ENCODE assay signal across 20 mouse cellular contexts in the genomic region with DNA sequence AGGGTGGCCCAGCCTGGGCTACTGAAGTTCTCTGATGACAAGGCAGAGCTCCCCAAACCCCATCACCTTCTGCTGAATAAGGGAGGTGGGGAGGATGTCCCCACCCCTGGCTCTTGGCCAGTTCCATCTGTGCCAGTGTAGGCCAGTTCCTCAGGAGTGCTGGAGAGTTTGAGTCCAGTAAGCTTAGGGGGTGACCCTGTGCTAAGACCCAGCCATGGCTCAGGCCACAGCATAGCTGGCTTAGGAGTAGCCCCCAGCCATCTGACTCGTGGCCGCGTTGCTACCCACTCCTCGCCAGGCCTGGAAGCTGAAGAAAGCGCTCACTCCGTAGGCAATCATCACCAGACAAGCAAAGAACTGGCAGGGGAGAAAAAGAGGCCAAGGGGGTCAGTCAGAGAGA. TPM values are rescaled to one million over a fixed set of nuclear protein-coding genes. Genes with fewer than 3 reads are reported as not detected.
DNase-seq lines count a peak whose midpoint lies in the region; ATAC-seq and TF ChIP-seq lines count a peak whose summit lies in the region.
"Had no signal": no experiment of that assay in that cellular context is flagged by ENCODE, and none has a peak within 500 bp of the region (broad histone marks: within the 10 kb centered on the region; RNA-seq: fewer than 3 reads in every experiment).

No protein-coding gene starts in this region.

- H3K4me2 ChIP-seq in forebrain, embryonic 13.5 days = no peak overlapping the region
- no peak overlapping the region for H3K4me2 ChIP-seq in forebrain, embryonic 11.5 days (ENCODE audit: low read depth, low read length, severe bottlenecking)
- H3K4me2 ChIP-seq in kidney, postnatal 0 days (ENCODE audit: low read length) = no peak overlapping the region
- H3K4me2 ChIP-seq in hindbrain, embryonic 15.5 days = no peak overlapping the region
- no peak overlapping the region for H3K4me2 ChIP-seq in midbrain, embryonic 15.5 days
- H3K4me2 ChIP-seq: heart, embryonic 15.5 days; stomach, embryonic 15.5 days had no signal

- WGBS in forebrain, embryonic 13.5 days = 86% methylated on average over 6 of the region's 6 CpGs
- 89% methylated on average over 6 of the region's 6 CpGs for WGBS in forebrain, embryonic 11.5 days
- 84% methylated on average over 6 of the region's 6 CpGs for WGBS in kidney, postnatal 0 days
- WGBS in hindbrain, embryonic 15.5 days = 80% methylated on average over 6 of the region's 6 CpGs
- WGBS in midbrain, embryonic 15.5 days = 83% methylated on average over 6 of the region's 6 CpGs

- H3K36me3 ChIP-seq in forebrain, embryonic 13.5 days (ENCODE audit: poor library complexity, severe bottlenecking) = peaks cover 50% of the 10 kb centered on the region
- peaks cover 16% of the 10 kb centered on the region for H3K36me3 ChIP-seq in forebrain, embryonic 11.5 days (ENCODE audit: control insufficient read depth, insufficient read depth, low read length)
- H3K36me3 ChIP-seq in kidney, postnatal 0 days (ENCODE audit: insufficient read depth, low read length) = peaks cover 39% of the 10 kb centered on the region
- peaks cover 42% of the 10 kb centered on the region for H3K36me3 ChIP-seq in hindbrain, embryonic 15.5 days
- H3K36me3 ChIP-seq in midbrain, embryonic 15.5 days (replicated peaks) = peaks cover 38% of the 10 kb centered on the region

- no peak overlapping the region for H3K9ac ChIP-seq in forebrain, embryonic 13.5 days
- no peak overlapping the region for H3K9ac ChIP-seq in forebrain, embryonic 11.5 days (ENCODE audit: low read length)
- H3K9ac ChIP-seq in kidney, postnatal 0 days (ENCODE audit: low read depth, low read length) = no peak overlapping the region
- H3K9ac ChIP-seq in hindbrain, embryonic 15.5 days = no peak overlapping the region
- H3K9ac ChIP-seq in midbrain, embryonic 15.5 days = no peak overlapping the region
- H3K9ac ChIP-seq: heart, embryonic 15.5 days; liver, embryonic 14.5 days; stomach, embryonic 15.5 days had no signal

- TF ChIP-seq CTCF in kidney, postnatal 0 days (IDR thresholded peaks at IDR 0.05; ENCODE audit: low read depth) = no peak

- H3K4me3 ChIP-seq in forebrain, embryonic 13.5 days = no peak overlapping the region
- H3K4me3 ChIP-seq in forebrain, embryonic 11.5 days (ENCODE audit: low read depth, low read length) = no peak overlapping the region
- no peak overlapping the region for H3K4me3 ChIP-seq in kidney, postnatal 0 days (replicated peaks; ENCODE audit: low read depth, low read length)
- no peak overlapping the region for H3K4me3 ChIP-seq in hindbrain, embryonic 15.5 days
- H3K4me3 ChIP-seq in midbrain, embryonic 15.5 days = no peak overlapping the region
- H3K4me3 ChIP-seq: heart, embryonic 15.5 days; megakaryocyte, embryonic 14.5 days; stomach, embryonic 15.5 days had no signal

- H3K27ac ChIP-seq in forebrain, embryonic 13.5 days = no peak overlapping the region
- no peak overlapping the region for H3K27ac ChIP-seq in forebrain, embryonic 11.5 days (ENCODE audit: low read depth, low read length)
- H3K27ac ChIP-seq in kidney, postnatal 0 days = no peak overlapping the region
- H3K27ac ChIP-seq in hindbrain, embryonic 15.5 days (replicated peaks) = no peak overlapping the region
- no peak overlapping the region for H3K27ac ChIP-seq in midbrain, embryonic 15.5 days
- H3K27ac ChIP-seq: heart, embryonic 15.5 days; liver, embryonic 14.5 days; stomach, embryonic 15.5 days had no signal

- no peak for DNase-seq in forebrain, embryonic 11.5 days (ENCODE audit: low spot score)
- no peak for DNase-seq in kidney, postnatal 0 days (ENCODE audit: low spot score)
- no peak for DNase-seq in kidney, adult 11 months
- no peak for DNase-seq in adrenal gland, adult (ENCODE audit: inconsistent age in 2 of 2, low spot score in 1 of 2)
- DNase-seq in adrenal gland, postnatal 14 days = no peak
- DNase-seq: kidney, adult 9 months; layer of hippocampus, postnatal 36 days; left cerebral cortex, postnatal 4 days; lung, postnatal 10 days; right cerebral cortex, adult 18-20 months had no signal

- no peaks in the 10 kb centered on the region for H3K27me3 ChIP-seq in forebrain, embryonic 13.5 days
- no peaks in the 10 kb centered on the region for H3K27me3 ChIP-seq in forebrain, embryonic 11.5 days (ENCODE audit: control insufficient read depth, insufficient read depth, low read length)
- H3K27me3 ChIP-seq in kidney, postnatal 0 days (ENCODE audit: insufficient read depth, low read length) = no peaks in the 10 kb centered on the region
- no peaks in the 10 kb centered on the region for H3K27me3 ChIP-seq in hindbrain, embryonic 15.5 days
- no peaks in the 10 kb centered on the region for H3K27me3 ChIP-seq in midbrain, embryonic 15.5 days (replicated peaks)
- H3K27me3 ChIP-seq: heart, embryonic 15.5 days; stomach, embryonic 15.5 days had no signal

- no peaks in the 10 kb centered on the region for H3K9me3 ChIP-seq in forebrain, embryonic 13.5 days (replicated peaks)
- no peaks in the 10 kb centered on the region; the same call in 1 of the 2 replicates for H3K9me3 ChIP-seq in forebrain, embryonic 11.5 days (ENCODE audit: control insufficient read depth, low read length)
- no peaks in the 10 kb centered on the region for H3K9me3 ChIP-seq in kidney, postnatal 0 days (replicated peaks; ENCODE audit: low read length)
- H3K9me3 ChIP-seq in hindbrain, embryonic 15.5 days = no peaks in the 10 kb centered on the region
- no peaks in the 10 kb centered on the region for H3K9me3 ChIP-seq in midbrain, embryonic 15.5 days
- H3K9me3 ChIP-seq: heart, embryonic 15.5 days; stomach, embryonic 15.5 days had no signal

- 0 out of 2 replicates have a peak, but pooled peaks have one; percentile 29 for ATAC-seq in forebrain, embryonic 13.5 days
- ATAC-seq in forebrain, embryonic 11.5 days (replicated peaks; ENCODE audit: low FRiP score) = no peak
- 0 out of 2 replicates have a peak, but pooled peaks have one; percentile 22 for ATAC-seq in kidney, postnatal 0 days (replicated peaks; ENCODE audit: low FRiP score, low read depth)
- ATAC-seq in hindbrain, embryonic 15.5 days (ENCODE audit: low FRiP score, low read depth) = peak; percentile 42; the same call in 1 of the 2 replicates
- ATAC-seq in midbrain, embryonic 15.5 days (replicated peaks) = peak; percentile 13; the same call in 1 of the 2 replicates

- peaks cover 11% of the 10 kb centered on the region for H3K4me1 ChIP-seq in forebrain, embryonic 13.5 days
- H3K4me1 ChIP-seq in forebrain, embryonic 11.5 days (replicated peaks; ENCODE audit: control insufficient read depth, insufficient read depth, low read length) = no peaks in the 10 kb centered on the region
- no peaks in the 10 kb centered on the region for H3K4me1 ChIP-seq in kidney, postnatal 0 days (replicated peaks; ENCODE audit: insufficient read depth, low read length)
- no peaks in the 10 kb centered on the region for H3K4me1 ChIP-seq in hindbrain, embryonic 15.5 days (replicated peaks)
- H3K4me1 ChIP-seq in midbrain, embryonic 15.5 days = no peaks in the 10 kb centered on the region
- H3K4me1 ChIP-seq: heart, embryonic 15.5 days had no signal

RNA-seq across cellular contexts. Expression of a gene that starts 9.5 kb away (rescaled TPM):
- 254 and 265 TPM in 2 replicates for polyA plus RNA-seq in forebrain, embryonic 13.5 days (2015; fragmentation: Nextera tagmentation; extraction: Ambion mirVana)
- 82.3 and 89.1 TPM in 2 replicates for polyA plus RNA-seq in forebrain, embryonic 11.5 days (2014; fragmentation: Nextera tagmentation; extraction: Ambion mirVana)
- polyA plus RNA-seq in kidney, postnatal 0 days (2015; fragmentation: Nextera tagmentation; extraction: Ambion mirVana) = 127 TPM in 2 replicates
- polyA plus RNA-seq in hindbrain, embryonic 15.5 days (2015; fragmentation: Nextera tagmentation; extraction: Ambion mirVana) = 183 and 186 TPM in 2 replicates
- polyA plus RNA-seq in midbrain, embryonic 15.5 days (2015; fragmentation: Nextera tagmentation; extraction: Ambion mirVana) = 190 and 202 TPM in 2 replicates
- 60.1 and 71.0 TPM in 2 replicates for total RNA-seq in adrenal gland, postnatal 14 days (2021)

RNA-seq across cellular contexts. Expression of a gene that starts 20.2 kb away (rescaled TPM):
- 0.55 and 0.63 TPM in 2 replicates for polyA plus RNA-seq in forebrain, embryonic 13.5 days (2015; fragmentation: Nextera tagmentation; extraction: Ambion mirVana)
- polyA plus RNA-seq in forebrain, embryonic 11.5 days (2014; fragmentation: Nextera tagmentation; extraction: Ambion mirVana) = 0.60 and 0.96 TPM in 2 replicates
- polyA plus RNA-seq in kidney, postnatal 0 days (2015; fragmentation: Nextera tagmentation; extraction: Ambion mirVana) = 16.6 and 17.5 TPM in 2 replicates
- 1.7 and 2.4 TPM in 2 replicates for polyA plus RNA-seq in hindbrain, embryonic 15.5 days (2015; fragmentation: Nextera tagmentation; extraction: Ambion mirVana)
- 1.5 and 1.6 TPM in 2 replicates for polyA plus RNA-seq in midbrain, embryonic 15.5 days (2015; fragmentation: Nextera tagmentation; extraction: Ambion mirVana)
- 0.86 and 1.6 TPM in 2 replicates for total RNA-seq in adrenal gland, postnatal 14 days (2021)
- total RNA-seq: granulocyte monocyte progenitor cell, adult 5-6 weeks; hematopoietic stem cell, adult 5-6 weeks; MEL had no signal
